Mouse (Mus musculus) embryonic facial prominence, embryonic 14.5 days (tissue): ENCODE results near the gene Sept10. TPM values are rescaled to one million over a fixed set of nuclear protein-coding genes. Genes with fewer than 3 reads are reported as not detected.

Experiments
- ATAC-seq: fragments of 200-750 bp; cut with Nextera tagmentation; 2 replicates; pipeline ENCODE4 v1.8.0; 2017; ENCODE audit warnings: low read depth, moderate number of reproducible peaks, moderate TSS enrichment
- DNase-seq: peaks from one replicate; pipeline ENCODE4 v3.0.0-alpha.2; 2015; ENCODE audit warnings: low spot score
- H3K27ac ChIP-seq: fragments of 300-500 bp; sonication (generic); replicated peaks from 2 replicates; pipeline ENCODE4 v1.5.1; 2014; ENCODE audit warnings: low read depth, mild to moderate bottlenecking, low read length, moderate library complexity
- H3K27me3 ChIP-seq: fragments of 300-500 bp; sonication (generic); replicated peaks from 2 replicates; pipeline ENCODE4 v1.6.1; 2014; ENCODE audit warnings: low read length; ENCODE audit not compliant: control insufficient read depth, insufficient read depth
- H3K36me3 ChIP-seq: fragments of 300-500 bp; sonication (generic); 2 replicates; pipeline ENCODE4 v1.6.1; 2014; ENCODE audit warnings: low read length, mixed read lengths; ENCODE audit not compliant: control insufficient read depth, insufficient read depth
- H3K4me1 ChIP-seq: fragments of 300-500 bp; sonication (generic); 2 replicates; pipeline ENCODE4 v1.6.1; 2014; ENCODE audit warnings: antibody characterized with exemption, low read length; ENCODE audit not compliant: control insufficient read depth, insufficient read depth
- H3K4me2 ChIP-seq: fragments of 300-500 bp; sonication (generic); 2 replicates; pipeline ENCODE4 v1.6.1; 2014; ENCODE audit warnings: low read depth, mild to moderate bottlenecking, low read length, moderate library complexity, mixed read lengths
- H3K4me3 ChIP-seq: fragments of 300-500 bp; sonication (generic); 2 replicates; pipeline ENCODE4 v1.5.1; 2014; ENCODE audit warnings: low read depth, mild to moderate bottlenecking, low read length
- H3K9ac ChIP-seq: fragments of 300-500 bp; sonication (generic); 2 replicates; pipeline ENCODE4 v1.6.1; 2014; ENCODE audit warnings: low read depth, mild to moderate bottlenecking, low read length, moderate library complexity, mixed read lengths
- H3K9me3 ChIP-seq: fragments of 300-500 bp; sonication (generic); 2 replicates; pipeline ENCODE4 v1.6.1; 2016; ENCODE audit warnings: low read length; ENCODE audit not compliant: control insufficient read depth
- WGBS: fragments of 180-500 bp; shearing (Covaris S2); extraction: QIAGEN DNeasy Blood & Tissue Kit; methylation state at CpG from one replicate; pipeline ENCODE4 v1.1.7; 2014; 5-methylcytosine and 5-hydroxymethylcytosine counted together
- polyA plus RNA-seq: library from polyadenylated mRNA; unstranded; fragments of >200 nt; fragmentation: Nextera tagmentation; extraction: Ambion mirVana; gene quantifications from 2 replicates; pipeline ENCODE4 v1.2.1, GENCODE M21; 2014

The Sept10 gene
- polyA plus RNA-seq, 1 experiment from 2014 or later, result 40.5 TPM

- Histone ChIP-seq H3K4me2 (no peak overlapping the region), H3K4me3 (no peak overlapping the region), H3K4me1 (no peaks in the 10 kb centered on the region), H3K9me3 (no peaks in the 10 kb centered on the region), H3K27me3 (no peaks in the 10 kb centered on the region), H3K9ac (no peak overlapping the region), H3K27ac (no peak overlapping the region), H3K36me3 (no peaks in the 10 kb centered on the region)
- 89% methylated on average over 7 of the region's 7 CpGs for WGBS
- DNase-seq, result no peak
- no peak for ATAC-seq
These were observed 129.7 kb downstream of the Sept10 start for GRCm38 (mm10) chr10:59091988-59092387.

Other genes starting within 250 kb of the Sept10 start
- 9.1 and 10.0 TPM in 2 replicates for gene Sowahc, start 106 bp upstream of the Sept10 start, polyA plus RNA-seq
- 120 and 121 TPM in 2 replicates for gene P4ha1, start 101.4 kb upstream of the Sept10 start, polyA plus RNA-seq
- 16.1 TPM in 1 of 2 replicates, not detected in the other for gene Gm10273, start 173.8 kb upstream of the Sept10 start, polyA plus RNA-seq
- not detected in 2 replicates for gene Pla2g12b, start 181.8 kb upstream of the Sept10 start, polyA plus RNA-seq
- 0.64 and 0.70 TPM in 2 replicates for gene Oit3, start 219.9 kb upstream of the Sept10 start, polyA plus RNA-seq